Mouse (Mus musculus) NIH3T3 (cell line): ENCODE results near the gene Gorab.

Experiments used
- DNase-seq: peaks from one replicate; pipeline ENCODE4 v3.0.0-alpha.2; 2012; ENCODE audit warnings: low read depth

Gorab gene

DNA sequence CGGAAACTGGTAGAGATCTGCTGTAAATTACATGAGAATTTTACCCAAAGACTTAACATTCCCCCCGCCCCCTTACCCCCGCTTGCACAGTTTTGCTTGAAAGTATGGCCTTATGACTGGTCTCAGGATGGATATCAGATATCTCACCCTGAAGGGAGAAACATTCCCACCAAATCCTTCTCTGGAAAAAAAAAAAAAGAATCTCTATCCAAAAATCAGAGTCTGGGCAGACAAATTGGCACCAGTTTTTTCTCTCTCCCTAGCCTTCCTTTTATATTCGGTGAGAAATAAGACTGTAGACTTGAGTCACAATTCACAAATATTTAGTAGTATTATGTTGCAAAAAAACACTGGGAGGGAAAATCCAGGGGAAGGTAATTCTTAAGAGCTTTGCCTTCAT lies 47.3 kb downstream of the Gorab start:
- DNase-seq = peak; percentile 60

DNA sequence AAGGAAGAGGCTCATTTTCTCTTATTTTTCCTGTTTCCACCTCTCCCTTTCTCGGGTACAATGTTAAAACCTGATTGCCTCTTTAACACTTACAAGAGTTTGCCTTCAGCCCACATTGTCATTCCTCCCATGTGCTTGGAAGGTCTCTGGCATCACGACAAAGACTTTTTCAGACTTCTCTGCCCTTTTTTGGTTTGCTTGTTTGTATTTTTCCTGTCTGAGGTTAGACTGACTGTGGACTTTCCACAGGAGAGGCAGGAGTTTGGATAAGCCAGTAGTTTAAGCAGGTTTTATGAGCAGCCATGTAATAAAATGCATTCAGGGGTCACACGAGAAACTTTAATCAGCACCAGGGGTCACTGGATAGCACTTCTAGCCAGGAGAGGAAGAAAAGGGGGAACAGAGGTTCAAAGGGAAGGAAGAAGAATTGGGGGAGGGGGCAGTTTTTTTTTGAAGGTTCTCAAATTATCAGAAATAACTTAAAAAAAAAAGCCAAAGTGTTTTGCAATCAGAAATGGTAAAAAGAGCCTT lies 47.8 kb downstream of the Gorab start:
- peak; percentile 58 for DNase-seq

DNA sequence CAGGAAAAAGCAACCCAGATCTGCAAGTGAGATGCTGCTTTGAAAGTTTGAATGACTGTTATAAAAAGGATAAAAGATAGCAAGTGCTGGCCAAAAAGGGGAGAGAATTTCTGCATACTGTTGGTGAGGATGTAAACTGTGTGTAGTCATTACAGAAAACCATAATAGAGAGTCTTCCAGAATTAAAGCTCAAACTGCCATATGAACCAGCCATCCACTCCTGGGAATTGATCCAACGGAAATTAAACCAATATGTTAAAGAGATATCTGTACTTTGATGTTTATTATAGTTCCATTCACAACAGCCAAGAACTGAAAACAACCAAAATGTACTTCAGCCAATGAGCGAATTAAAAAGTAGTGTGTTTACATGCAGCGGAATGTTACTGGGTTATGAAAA lies 52.5 kb downstream of the Gorab start:
- peak; percentile 46 for DNase-seq

DNA sequence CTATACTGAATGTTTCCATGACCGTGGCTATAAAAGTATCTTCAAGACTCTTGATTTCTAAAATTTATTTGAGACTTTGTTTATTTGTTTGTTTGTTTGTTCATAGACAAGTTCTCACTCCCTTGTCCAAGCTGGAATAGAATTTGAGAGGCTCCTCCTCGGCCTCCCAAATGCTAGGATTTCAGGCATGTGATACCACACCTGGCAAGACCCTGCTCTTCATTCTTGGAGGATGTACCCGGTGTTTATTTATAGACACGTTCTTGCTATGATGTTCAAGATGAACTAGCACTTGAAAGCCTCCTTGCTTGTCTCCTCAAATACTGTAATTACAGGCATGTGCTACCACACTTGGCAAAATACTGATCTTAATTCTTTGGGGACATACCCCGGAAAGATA lies 57.9 kb downstream of the Gorab start:
- DNase-seq = no peak

DNA sequence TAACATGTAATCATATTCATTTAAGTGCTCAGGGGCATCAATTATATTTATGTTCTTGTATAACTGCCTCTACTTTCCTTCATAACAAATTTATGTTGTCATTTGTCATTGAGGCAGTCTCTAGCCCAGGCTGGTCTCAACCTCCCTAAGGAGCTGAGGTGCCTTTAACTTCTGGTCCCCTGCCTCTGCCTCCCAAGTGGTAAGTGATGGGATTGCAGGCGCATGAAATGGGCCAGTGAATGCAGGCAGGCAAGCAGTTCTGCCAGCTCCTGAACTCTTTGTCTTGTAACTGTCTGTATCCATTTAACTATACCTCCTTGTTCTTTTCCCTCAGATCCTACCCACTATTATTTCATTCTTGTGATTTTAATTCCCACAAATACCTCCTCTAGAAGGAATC lies 58.5 kb downstream of the Gorab start:
- peak; percentile 47 for DNase-seq

DNA sequence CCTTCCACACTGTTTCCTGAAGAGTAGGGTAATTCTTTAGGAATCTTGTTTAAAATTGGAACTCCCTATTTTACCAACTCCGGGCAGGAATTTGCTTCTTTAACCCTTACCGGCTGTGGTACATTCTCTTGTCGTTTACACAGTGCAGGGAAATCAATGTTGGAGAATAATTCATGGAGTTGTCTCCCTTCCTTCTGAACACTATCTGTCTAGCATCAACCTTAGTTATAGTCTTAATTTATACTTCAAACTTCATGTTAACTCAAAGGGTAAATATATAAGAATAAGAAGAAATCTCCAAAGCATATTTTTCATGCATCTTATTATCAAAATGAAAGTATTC lies 64.3 kb downstream of the Gorab start:
- DNase-seq = no peak

DNA sequence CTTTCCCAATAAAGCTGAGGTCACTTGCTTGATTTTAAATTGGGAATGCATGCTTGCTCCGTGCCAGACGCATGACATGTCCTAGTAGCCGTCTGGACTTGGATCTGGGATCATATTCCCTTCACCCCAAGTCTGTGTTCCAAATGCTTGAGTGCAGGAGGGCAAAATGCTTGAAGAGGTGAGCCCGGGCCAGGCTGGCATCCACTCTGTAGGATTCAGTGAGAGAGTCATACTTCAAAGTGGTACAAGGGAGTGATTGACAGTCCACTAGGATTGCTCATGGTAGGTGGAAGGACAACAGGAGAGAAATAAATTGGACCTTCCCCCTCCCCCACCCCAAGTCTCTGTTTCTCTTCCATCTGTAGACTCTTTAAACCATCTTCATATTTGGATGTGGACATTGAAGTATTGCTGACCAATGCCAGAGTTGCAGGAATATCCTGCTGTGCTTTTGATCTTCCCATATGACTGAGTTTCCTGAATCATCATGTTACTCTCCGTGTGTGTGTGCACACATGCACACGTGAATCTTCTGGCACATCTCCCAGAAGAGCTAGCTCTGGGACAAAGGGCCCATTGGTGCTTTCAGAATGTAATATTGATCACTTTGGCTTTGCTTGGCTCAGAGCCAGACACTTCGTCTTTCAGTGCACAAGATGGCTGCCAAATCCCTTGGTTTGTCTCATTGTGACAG lies 64.8 kb downstream of the Gorab start:
- peak; percentile 88 for DNase-seq

DNA sequence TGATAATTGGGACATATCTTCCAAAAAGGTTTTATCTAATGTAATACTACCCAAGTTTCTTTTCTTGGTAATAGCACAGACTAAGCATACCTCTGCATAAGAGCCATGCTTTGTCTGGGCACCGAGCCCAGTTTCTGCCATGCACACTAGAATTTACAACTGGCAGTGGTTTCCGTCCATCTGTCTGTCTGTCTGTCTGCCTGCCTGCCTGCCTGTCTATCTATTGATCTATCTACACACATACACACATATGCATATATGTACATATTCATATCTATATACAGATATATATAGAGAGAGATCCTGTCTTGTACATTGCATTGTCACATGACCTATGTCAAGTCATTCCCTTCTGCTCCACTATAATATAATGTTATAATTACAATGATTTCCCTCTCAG lies 65.6 kb downstream of the Gorab start:
- peak; percentile 84 for DNase-seq
